In the genomic region with DNA sequence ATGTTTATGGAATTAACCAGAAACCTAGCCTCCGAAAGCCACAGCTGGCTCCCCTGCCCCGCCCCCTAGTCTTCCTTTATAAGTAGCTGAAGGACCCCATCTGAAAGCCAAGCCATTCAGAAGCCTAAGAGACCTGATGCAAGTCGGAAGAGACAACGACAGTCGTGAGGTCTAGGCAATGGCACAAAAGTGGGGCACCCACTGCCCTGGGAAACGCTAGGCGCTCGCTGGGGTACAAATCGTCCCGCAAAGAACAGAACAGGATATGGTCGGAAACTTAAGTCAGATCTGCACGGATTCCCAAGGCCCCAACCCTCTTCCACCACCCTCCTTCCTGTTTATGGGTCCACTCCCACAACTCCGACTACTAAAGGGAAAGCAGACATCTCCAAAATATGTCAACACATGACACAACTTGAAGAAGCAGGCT, we compare ENCODE assay signal across 8 mouse cellular contexts. TPM values are rescaled to one million over a fixed set of nuclear protein-coding genes. Genes with fewer than 3 reads are reported as not detected.
DNase-seq lines count a peak whose midpoint lies in the region; ATAC-seq and TF ChIP-seq lines count a peak whose summit lies in the region.

No protein-coding gene starts in this region.

- H3K4me2 ChIP-seq in neural tube, embryonic 11.5 days (ENCODE audit: low read depth) = peak overlapping the region; percentile 50
- peak overlapping the region; percentile 83 for H3K4me2 ChIP-seq in lung, postnatal 0 days (replicated peaks; ENCODE audit: low read depth, low read length)

- no peak for TF ChIP-seq CTCF in lung, postnatal 0 days (IDR thresholded peaks at IDR 0.05)

- TF ChIP-seq EP300 in lung, postnatal 0 days (IDR thresholded peaks at IDR 0.05) = peak; percentile 9; the same call in 1 of the 2 replicates

- peak overlapping the region; percentile 79 for H3K4me3 ChIP-seq in neural tube, embryonic 11.5 days (ENCODE audit: low read depth, low read length)
- H3K4me3 ChIP-seq in lung, postnatal 0 days (ENCODE audit: low read depth, low read length) = peak overlapping the region; percentile 98

- H3K36me3 ChIP-seq in neural tube, embryonic 11.5 days (ENCODE audit: control insufficient read depth, insufficient read depth, low read length) = no peaks in the 10 kb centered on the region
- no peaks in the 10 kb centered on the region for H3K36me3 ChIP-seq in lung, postnatal 0 days (ENCODE audit: insufficient read depth, low read length)

- no peaks in the 10 kb centered on the region for H3K9me3 ChIP-seq in neural tube, embryonic 11.5 days (ENCODE audit: control insufficient read depth, low read length)
- no peaks in the 10 kb centered on the region for H3K9me3 ChIP-seq in lung, postnatal 0 days (ENCODE audit: low read length)

- peaks cover 3% of the 10 kb centered on the region; the same call in 1 of the 2 replicates for H3K4me1 ChIP-seq in neural tube, embryonic 11.5 days (ENCODE audit: control insufficient read depth, insufficient read depth, low read length)
- H3K4me1 ChIP-seq in lung, postnatal 0 days (ENCODE audit: insufficient read depth, low read depth, low read length) = peaks cover 12% of the 10 kb centered on the region; the same call in 1 of the 2 replicates

- H3K9ac ChIP-seq in neural tube, embryonic 11.5 days (ENCODE audit: low read length) = peak overlapping the region; percentile 82
- H3K9ac ChIP-seq in lung, postnatal 0 days (replicated peaks; ENCODE audit: low read depth) = peak overlapping the region; percentile 90

- H3K27me3 ChIP-seq in neural tube, embryonic 11.5 days (ENCODE audit: control insufficient read depth, insufficient read depth, low read length) = no peaks in the 10 kb centered on the region
- H3K27me3 ChIP-seq in lung, postnatal 0 days (replicated peaks; ENCODE audit: insufficient read depth, low read length) = no peaks in the 10 kb centered on the region

- H3K27ac ChIP-seq in neural tube, embryonic 11.5 days (ENCODE audit: low read depth, low read length) = no peak overlapping the region
- H3K27ac ChIP-seq in lung, postnatal 0 days (ENCODE audit: low read length) = peak overlapping the region; percentile 93

- DNase-seq in cerebellum, adult 8-10 months = no peak
- DNase-seq in neural tube, embryonic 11.5 days (ENCODE audit: low spot score) = peak; percentile 31
- no peak for DNase-seq in neural tube, embryonic 10.5 days (ENCODE audit: extremely low spot score, low spot score)
- peak; percentile 17 for DNase-seq in heart, postnatal 4 days
- peak; percentile 89 for DNase-seq in lung, postnatal 0 days (ENCODE audit: low spot score)
- DNase-seq in testis, postnatal 10 days (ENCODE audit: low spot score) = peak; percentile 50
- no peak for DNase-seq in frontal cortex, adult 2 months (ENCODE audit: extremely low spot score in 1 of 2, low spot score in 1 of 2)

- peak; percentile 17 for ATAC-seq in cerebellum, adult (ENCODE audit: insufficient number of reproducible peaks, low FRiP score, low TSS enrichment)
- 0 out of 2 replicates have a peak, but pooled peaks have one; percentile 1 for ATAC-seq in neural tube, embryonic 11.5 days (ENCODE audit: insufficient read depth, low FRiP score, low TSS enrichment)
- ATAC-seq in lung, postnatal 0 days = peak; percentile 68

- 6% methylated on average over 13 of the region's 13 CpGs for WGBS in neural tube, embryonic 11.5 days
- WGBS in lung, postnatal 0 days = 3% methylated on average over 13 of the region's 13 CpGs

RNA-seq across cellular contexts. Expression of gene Lrch1, which starts 1.3 kb away (rescaled TPM):
- 8.6 and 12.2 TPM in 2 replicates for polyA plus RNA-seq in neural tube, embryonic 11.5 days (2014; fragmentation: Nextera tagmentation; extraction: Ambion mirVana)
- 10 to 100 TPM; 18.7 to 26.3 TPM for total RNA-seq in heart, postnatal 4 days (2021)
- polyA plus RNA-seq in lung, postnatal 0 days (2015; fragmentation: Nextera tagmentation; extraction: Ambion mirVana) = 13.5 and 15.3 TPM in 2 replicates
- polyA plus RNA-seq in frontal cortex, adult 2 months (2012; rRNA removed) = 14.6 and 16.1 TPM in 2 replicates

Comparison
In these comparisons a context has a peak if more than half of its experiments do, and no peak if none do; other contexts are left out.
1. DNase-seq: peak in neural tube, embryonic 11.5 days (single experiment), heart, postnatal 4 days (single experiment), lung, postnatal 0 days (single experiment) and testis, postnatal 10 days (single experiment); none in cerebellum, adult 8-10 months (single experiment), neural tube, embryonic 10.5 days (single experiment) and frontal cortex, adult 2 months (0 of 2).
2. ATAC-seq: peak in every context shown above with its lines; median percentile 68 in lung, postnatal 0 days; 17 in cerebellum, adult; 1 in neural tube, embryonic 11.5 days.